Mouse (Mus musculus) CH12.LX (cell line): ENCODE measurements around the gene E130218I03Rik. TPM values are rescaled to one million over a fixed set of nuclear protein-coding genes. Genes with fewer than 3 reads are reported as not detected.

ENCODE experiments used
- DNase-seq: peaks from one replicate; pipeline ENCODE4 v3.0.0-alpha.2; 2013; ENCODE audit errors: extremely low read depth
- H3K27ac ChIP-seq: 2 replicates; pipeline ENCODE4 v1.5.1; 2012; ENCODE audit warnings: low read depth, mild to moderate bottlenecking, control low read depth, moderate library complexity; ENCODE audit not compliant: insufficient read depth
- H3K27me3 ChIP-seq: replicated peaks from 2 replicates; pipeline ENCODE3; 2012; ENCODE audit warnings: inconsistent platforms
- H3K36me3 ChIP-seq, 2 experiments: replicated peaks in 1 of 2; 2 replicates each; pipeline versions ENCODE3 to v1.6.1; 2012; ENCODE audit warnings: inconsistent platforms in 1 of 2, low read length in 1 of 2, mild to moderate bottlenecking in 1 of 2, mixed read lengths in 1 of 2, moderate library complexity in 1 of 2; ENCODE audit not compliant: control insufficient read depth in 1 of 2, insufficient read depth in 1 of 2
- H3K4me1 ChIP-seq, 2 experiments: 2 replicates each; pipeline ENCODE4 v1.6.1; 2012; ENCODE audit warnings: inconsistent platforms in 1 of 2, moderate library complexity in 1 of 2; ENCODE audit not compliant: insufficient read depth in 2 of 2, control insufficient read depth in 1 of 2
- H3K4me2 ChIP-seq: 2 replicates; pipeline ENCODE4 v1.6.1; 2012; ENCODE audit warnings: low read depth, mild to moderate bottlenecking, control low read depth; ENCODE audit not compliant: poor library complexity, insufficient read depth, severe bottlenecking
- H3K4me3 ChIP-seq, 3 experiments: fragments of 150-350 bp in 1 of 3; sonication (generic) in 1 of 3; replicated peaks in 1 of 3; 2 replicates each; pipeline versions ENCODE3 to v1.5.1; 2011 to 2012; ENCODE audit warnings: low read depth in 2 of 3, low read length in 2 of 3, mild to moderate bottlenecking in 2 of 3, moderate library complexity in 2 of 3, control low read depth in 1 of 3, improper control_type of control experiment in 1 of 3, inconsistent platforms in 1 of 3, mixed read lengths in 1 of 3; ENCODE audit not compliant: poor library complexity in 1 of 3
- H3K79me2 ChIP-seq: replicated peaks from 2 replicates; pipeline ENCODE4 v1.6.1; 2012; ENCODE audit warnings: mild to moderate bottlenecking, moderate library complexity; ENCODE audit not compliant: control insufficient read depth, poor library complexity, insufficient read depth, severe bottlenecking; ENCODE audit errors: extremely low read depth
- H3K9ac ChIP-seq: 2 replicates; pipeline ENCODE4 v1.6.1; 2012; ENCODE audit warnings: low read depth, mild to moderate bottlenecking, control low read depth, moderate library complexity; ENCODE audit not compliant: insufficient read depth
- H3K9me3 ChIP-seq: replicated peaks from 2 replicates; pipeline ENCODE3; 2012; ENCODE audit warnings: low read length, inconsistent platforms, mixed read lengths
- CHD1 ChIP-seq: IDR thresholded peaks from 2 replicates; pipeline ENCODE4 v1.6.1; 2012; ENCODE audit warnings: low read depth, low read length, improper control_type of control experiment, inconsistent platforms
- CTCF ChIP-seq, 2 experiments: IDR thresholded peaks in 1 of 2; conservative IDR thresholded peaks in 1 of 2; 2 replicates each; pipeline ENCODE4 v1.5.1; 2011 to 2012; ENCODE audit warnings: low read depth in 2 of 2, low read length in 2 of 2, improper control_type of control experiment in 1 of 2, inconsistent platforms in 1 of 2, mild to moderate bottlenecking in 1 of 2, moderate library complexity in 1 of 2
- ELF1 ChIP-seq: IDR thresholded peaks from 2 replicates; pipeline ENCODE4 v1.6.1; 2014; ENCODE audit warnings: low read depth, mild to moderate bottlenecking, inconsistent platforms, low read length, improper control_type of control experiment
- EP300 ChIP-seq: IDR thresholded peaks from 2 replicates; pipeline ENCODE4 v1.6.1; 2011; ENCODE audit warnings: low read length, improper control_type of control experiment
- ETS1 ChIP-seq: conservative IDR thresholded peaks from 2 replicates; pipeline ENCODE4 v1.6.1; 2012; ENCODE audit warnings: low read depth, mild to moderate bottlenecking, inconsistent platforms, low read length, improper control_type of control experiment, moderate library complexity
- GABPA ChIP-seq: IDR thresholded peaks from 2 replicates; pipeline ENCODE4 v1.6.1; 2012; ENCODE audit warnings: low read depth, low read length, improper control_type of control experiment, inconsistent platforms; ENCODE audit not compliant: insufficient replicate concordance
- HCFC1 ChIP-seq: IDR thresholded peaks from 2 replicates; pipeline ENCODE4 v1.6.1; 2012; ENCODE audit warnings: low read depth, mild to moderate bottlenecking, inconsistent platforms, low read length, improper control_type of control experiment
- IRF4 ChIP-seq: IDR thresholded peaks from 2 replicates; pipeline ENCODE4 v1.6.1; 2014; ENCODE audit warnings: low read depth, mild to moderate bottlenecking, inconsistent platforms, low read length, improper control_type of control experiment
- JUN ChIP-seq: IDR thresholded peaks from 2 replicates; pipeline ENCODE4 v1.6.1; 2011; ENCODE audit warnings: low read depth, mild to moderate bottlenecking, low read length, improper control_type of control experiment, moderate library complexity; ENCODE audit not compliant: insufficient read depth
- KAT2A ChIP-seq: IDR thresholded peaks from 2 replicates; pipeline ENCODE4 v1.6.1; 2012; ENCODE audit warnings: low read length, improper control_type of control experiment, inconsistent platforms; ENCODE audit not compliant: insufficient replicate concordance
- MAFK ChIP-seq: IDR thresholded peaks from 2 replicates; pipeline ENCODE4 v1.6.1; 2011; ENCODE audit warnings: low read length, improper control_type of control experiment; ENCODE audit not compliant: insufficient replicate concordance
- MAX ChIP-seq: IDR thresholded peaks from 2 replicates; pipeline ENCODE4 v1.6.1; 2011; ENCODE audit warnings: low read length, improper control_type of control experiment
- MAZ ChIP-seq: IDR thresholded peaks from 2 replicates; pipeline ENCODE4 v1.6.1; 2012; ENCODE audit warnings: low read depth, mild to moderate bottlenecking, inconsistent platforms, low read length, improper control_type of control experiment, moderate library complexity
- MYC ChIP-seq: IDR thresholded peaks from 2 replicates; pipeline ENCODE4 v1.6.1; 2011; ENCODE audit warnings: low read depth, mild to moderate bottlenecking, improper control_type of control experiment, low read length
- PAX5 ChIP-seq: IDR thresholded peaks from 2 replicates; pipeline ENCODE4 v1.6.1; 2012; ENCODE audit warnings: low read length, inconsistent platforms, mixed read lengths
- POLR2A ChIP-seq: IDR thresholded peaks from 2 replicates; pipeline ENCODE4 v1.6.1; 2011; ENCODE audit warnings: low read depth, mild to moderate bottlenecking, improper control_type of control experiment, low read length
- RAD21 ChIP-seq: IDR thresholded peaks from 2 replicates; pipeline ENCODE4 v1.6.1; 2011; ENCODE audit warnings: low read depth, mild to moderate bottlenecking, low read length, improper control_type of control experiment, moderate library complexity
- SIN3A ChIP-seq: IDR thresholded peaks from 2 replicates; pipeline ENCODE4 v1.6.1; 2012; ENCODE audit warnings: low read length, improper control_type of control experiment, inconsistent platforms
- TBP ChIP-seq: conservative IDR thresholded peaks from 2 replicates; pipeline ENCODE4 v1.6.1; 2011; ENCODE audit warnings: low read depth, low read length, improper control_type of control experiment
- TCF12 ChIP-seq: IDR thresholded peaks from 2 replicates; pipeline ENCODE4 v1.6.1; 2014; ENCODE audit warnings: low read depth, mild to moderate bottlenecking, inconsistent platforms, low read length, improper control_type of control experiment
- USF1 ChIP-seq: IDR thresholded peaks from 2 replicates; pipeline ENCODE4 v1.6.1; 2014; ENCODE audit warnings: low read depth, mild to moderate bottlenecking, inconsistent platforms, low read length, improper control_type of control experiment
- ZC3H11A ChIP-seq: IDR thresholded peaks from 2 replicates; pipeline ENCODE4 v1.6.1; 2012; ENCODE audit warnings: low read depth, mild to moderate bottlenecking, inconsistent platforms, low read length, improper control_type of control experiment
- ZMIZ1 ChIP-seq: IDR thresholded peaks from 2 replicates; pipeline ENCODE4 v1.6.1; 2012; ENCODE audit warnings: low read depth, mild to moderate bottlenecking, inconsistent platforms, low read length, improper control_type of control experiment
- ZNF384 ChIP-seq: IDR thresholded peaks from 2 replicates; pipeline ENCODE4 v1.6.1; 2012; ENCODE audit warnings: low read depth, low read length, improper control_type of control experiment, inconsistent platforms
- dilution Hi-C: fragments of 300-500 bp; cut with MboI; formaldehyde crosslinking; loops from 2 replicates; pipeline ENCODE4 v1.14.3; 2020; ENCODE audit warnings: low sequenced_read_pairs; ENCODE audit not compliant: extremely low pct_unique_long_range_greater_than_20kb, extremely low pct_ligation_motif_present
- in situ Hi-C: fragments of 300-500 bp; cut with MboI; formaldehyde crosslinking; loops from 3 replicates; pipeline ENCODE4 v1.14.3; 2019; ENCODE audit warnings: low sequenced_read_pairs, low pct_ligation_motif_present, low pct_unique_long_range_greater_than_20kb, mixed read lengths
- polyA plus RNA-seq: library from polyadenylated mRNA; unstranded; fragments of >175 nt; gene quantifications from 2 replicates; pipeline ENCODE4 v1.2.1, GENCODE M21; 2012; ENCODE audit warnings: low read depth; ENCODE audit not compliant: insufficient read length
- total RNA-seq, 2 experiments: library from RNA; depleted of rRNA; stranded (reverse); fragments of 300-350 nt in 1 of 2; fragments of >200 nt in 1 of 2; gene quantifications; 2 replicates each; pipeline ENCODE4 v1.2.3; 2012 to 2014

E130218I03Rik gene
- total and polyA plus RNA-seq, 3 experiments, result 1.6 to 2.9 TPM; not detected in 1

GRCm38 (mm10) chr4:134255854-134256253, 12.4 kb downstream of the E130218I03Rik start:
- Histone ChIP-seq H3K79me2 (no peaks in the 10 kb centered on the region), H3K4me2 (no peak overlapping the region)
- TF ChIP-seq MAX (no peak), EP300 (no peak), GABPA (no peak), ZMIZ1 (no peak), PAX5 (no peak), RAD21 (no peak), CTCF (conservative IDR thresholded peaks at IDR 0.05 in 1 of 2, IDR thresholded peaks at IDR 0.05 in 1 of 2; ENCODE audit: low read depth in 2 of 2, low read length in 2 of 2) (no peak), ELF1 (no peak), IRF4 (no peak), ZC3H11A (no peak), JUN (no peak)
- TF ChIP-seq, all 38 proteins: peak for 0
- in situ Hi-C loops (loop anchor here (25.0 kb wide), 1 partner anchor 231 kb away; the partner anchor contains the start of gene Paqr7), dilution Hi-C loops (no loop called here)
- Histone ChIP-seq H3K4me3 (no peak overlapping the region), H3K9ac (no peak overlapping the region), H3K27me3 (peaks cover 40% of the 10 kb centered on the region), H3K36me3 (no peaks in the 10 kb centered on the region), H3K4me1 (peaks cover 0 to 3% of the 10 kb centered on the region in 2 experiments; a peak in 3 of 4 replicates), H3K9me3 (peaks cover 11% of the 10 kb centered on the region), H3K27ac (no peak overlapping the region)
- no peak for DNase-seq

- no peaks in the 10 kb centered on the region for H3K79me2 ChIP-seq
- no peak overlapping the region; the same call in 1 of the 2 replicates for H3K4me2 ChIP-seq
- H3K9me3 ChIP-seq, result peaks cover 4% of the 10 kb centered on the region
- H3K27me3 ChIP-seq, result peaks cover 36% of the 10 kb centered on the region
- H3K9ac ChIP-seq, result no peak overlapping the region
- H3K4me3 ChIP-seq, result no peak overlapping the region
- dilution Hi-C loops, result no loop called here
- H3K4me1 ChIP-seq, result peaks cover 0 to 3% of the 10 kb centered on the region in 2 experiments; a peak in 3 of 4 replicates
- no peak for DNase-seq
- TF ChIP-seq EP300 (no peak), USF1 (no peak), CTCF (conservative IDR thresholded peaks at IDR 0.05 in 1 of 2, IDR thresholded peaks at IDR 0.05 in 1 of 2; ENCODE audit: low read depth in 2 of 2, low read length in 2 of 2) (no peak), KAT2A (no peak), MAX (no peak), MYC (no peak), SIN3A (no peak), POLR2A (no peak), ELF1 (no peak), ZNF384 (no peak), CHD1 (no peak), HCFC1 (no peak), ZC3H11A (no peak), MAFK (no peak), IRF4 (no peak), ETS1 (no peak), TCF12 (no peak), TBP (no peak), MAZ (no peak)
- H3K27ac ChIP-seq, result no peak overlapping the region
- in situ Hi-C loops, result loop anchor here (25.0 kb wide), 1 partner anchor 231 kb away; the partner anchor contains the start of gene Paqr7
- no peaks in the 10 kb centered on the region for H3K36me3 ChIP-seq
Observed at GRCm38 (mm10) chr4:134256407-134257197, 13.1 kb downstream of the E130218I03Rik start.
